Mouse (Mus musculus) forebrain, embryonic 12.5 days (tissue): ENCODE measurements around the gene Dennd2a. TPM values are rescaled to one million over a fixed set of nuclear protein-coding genes. Genes with fewer than 3 reads are reported as not detected.
A peak's percentile ranks its signal among the peaks of the same experiment; 100 is the strongest.

Source experiments
- ATAC-seq: fragments of 200-750 bp; cut with Nextera tagmentation; 2 replicates; pipeline ENCODE4 v1.8.0; 2017; ENCODE audit warnings: moderate TSS enrichment; ENCODE audit not compliant: low FRiP score
- H3K27ac ChIP-seq: fragments of 300-500 bp; sonication (generic); 2 replicates; pipeline ENCODE4 v1.5.1; 2016; ENCODE audit warnings: mild to moderate bottlenecking
- H3K27me3 ChIP-seq: fragments of 300-500 bp; sonication (generic); 2 replicates; pipeline ENCODE4 v1.6.1; 2016; ENCODE audit warnings: mild to moderate bottlenecking
- H3K36me3 ChIP-seq: fragments of 300-500 bp; sonication (generic); replicated peaks from 2 replicates; pipeline ENCODE4 v1.6.1; 2016; ENCODE audit warnings: mild to moderate bottlenecking
- H3K4me1 ChIP-seq: fragments of 300-500 bp; sonication (generic); 2 replicates; pipeline ENCODE4 v1.6.1; 2016
- H3K4me2 ChIP-seq: fragments of 300-500 bp; sonication (generic); 2 replicates; pipeline ENCODE4 v1.6.1; 2016; ENCODE audit warnings: mild to moderate bottlenecking, moderate library complexity
- H3K4me3 ChIP-seq: fragments of 300-500 bp; sonication (generic); replicated peaks from 2 replicates; pipeline ENCODE4 v1.5.1; 2016; ENCODE audit warnings: mild to moderate bottlenecking
- H3K9ac ChIP-seq: fragments of 300-500 bp; sonication (generic); 2 replicates; pipeline ENCODE4 v1.6.1; 2016; ENCODE audit warnings: mild to moderate bottlenecking
- H3K9me3 ChIP-seq: fragments of 300-500 bp; sonication (generic); 2 replicates; pipeline ENCODE4 v1.6.1; 2016
- WGBS: fragments of 180-500 bp; shearing (Covaris S2); methylation state at CpG from one replicate; pipeline ENCODE4 v1.1.7; 2016; 5-methylcytosine and 5-hydroxymethylcytosine counted together
- polyA plus RNA-seq: library from polyadenylated mRNA; unstranded; fragments of >200 nt; fragmentation: Nextera tagmentation; extraction: Ambion mirVana; gene quantifications from 2 replicates; pipeline ENCODE4 v1.2.1, GENCODE M21; 2016

Dennd2a gene
- 37.6 and 39.3 TPM in 2 replicates for polyA plus RNA-seq

GRCm38 (mm10) chr6:39557723-39558261 lies at the start of gene Dennd2a:
Gene Dennd2a (minus strand): TSS chr6:39557867.
- Histone ChIP-seq H3K36me3 (peaks cover 6% of the 10 kb centered on the region; the same call in 1 of the 2 replicates), H3K4me1 (peaks cover 53% of the 10 kb centered on the region), H3K27me3 (no peaks in the 10 kb centered on the region), H3K4me2 (peak within 1 kb of the TSS; percentile 69), H3K9me3 (no peaks in the 10 kb centered on the region), H3K27ac (peak within 1 kb of the TSS; percentile 95), H3K4me3 (peak within 1 kb of the TSS; percentile 91), H3K9ac (peak within 1 kb of the TSS; percentile 96)
- peak; percentile 96 for ATAC-seq
- 0% methylated on average over 35 of the region's 50 CpGs for WGBS

GRCm38 (mm10) chr6:39607365-39607764 lies 49.7 kb upstream of the Dennd2a start:
- 75% methylated on average over 5 of the region's 5 CpGs for WGBS
- no peak for ATAC-seq
- H3K27ac ChIP-seq = no peak overlapping the region
- H3K36me3 ChIP-seq = peaks cover 11% of the 10 kb centered on the region; the same call in 1 of the 2 replicates
- no peak overlapping the region for H3K4me2 ChIP-seq
- no peaks in the 10 kb centered on the region for H3K4me1 ChIP-seq
- H3K9me3 ChIP-seq = no peaks in the 10 kb centered on the region
- no peaks in the 10 kb centered on the region for H3K27me3 ChIP-seq
- no peak overlapping the region for H3K4me3 ChIP-seq
- no peak overlapping the region for H3K9ac ChIP-seq

- no peak overlapping the region for H3K4me2 ChIP-seq
- H3K9me3 ChIP-seq = no peaks in the 10 kb centered on the region
- 86% methylated on average over 3 of the region's 3 CpGs for WGBS
- no peaks in the 10 kb centered on the region for H3K27me3 ChIP-seq
- no peak for ATAC-seq
- peaks cover 13% of the 10 kb centered on the region for H3K36me3 ChIP-seq
- H3K4me3 ChIP-seq = no peak overlapping the region
- no peak overlapping the region for H3K27ac ChIP-seq
- no peaks in the 10 kb centered on the region for H3K4me1 ChIP-seq
- no peak overlapping the region for H3K9ac ChIP-seq
Measured at GRCm38 (mm10) chr6:39606862-39607261, 49.2 kb upstream of the Dennd2a start.

- H3K9me3 ChIP-seq = no peaks in the 10 kb centered on the region
- H3K27me3 ChIP-seq = no peaks in the 10 kb centered on the region
Measured at GRCm38 (mm10) chr6:39606056-39606455, 48.4 kb upstream of the Dennd2a start.

GRCm38 (mm10) chr6:39604565-39604964 lies 46.9 kb upstream of the Dennd2a start:
- no peaks in the 10 kb centered on the region for H3K4me1 ChIP-seq
- H3K9me3 ChIP-seq = no peaks in the 10 kb centered on the region
- H3K27me3 ChIP-seq = no peaks in the 10 kb centered on the region
- no peak overlapping the region for H3K9ac ChIP-seq
- H3K4me2 ChIP-seq = no peak overlapping the region
- H3K36me3 ChIP-seq = peaks cover 23% of the 10 kb centered on the region
- 89% methylated on average over 5 of the region's 5 CpGs for WGBS
- no peak overlapping the region for H3K4me3 ChIP-seq
- H3K27ac ChIP-seq = no peak overlapping the region
- ATAC-seq = no peak

More at GRCm38 (mm10) chr6:39606056-39606455, 48.4 kb upstream of the Dennd2a start:
- Histone ChIP-seq H3K9ac (no peak overlapping the region), H3K36me3 (peaks cover 14% of the 10 kb centered on the region), H3K4me3 (no peak overlapping the region), H3K27ac (no peak overlapping the region), H3K4me2 (no peak overlapping the region), H3K4me1 (no peaks in the 10 kb centered on the region)
- WGBS = 94% methylated on average over 6 of the region's 6 CpGs
- no peak for ATAC-seq

- WGBS = 88% methylated on average over 3 of the region's 3 CpGs
- peaks cover 38% of the 10 kb centered on the region for H3K36me3 ChIP-seq
- no peak for ATAC-seq
Measured at GRCm38 (mm10) chr6:39601828-39602227, 44.2 kb upstream of the Dennd2a start.

GRCm38 (mm10) chr6:39600851-39601250 lies 43.2 kb upstream of the Dennd2a start:
- Histone ChIP-seq H3K4me3 (no peak overlapping the region), H3K4me1 (no peaks in the 10 kb centered on the region), H3K9me3 (no peaks in the 10 kb centered on the region), H3K4me2 (no peak overlapping the region), H3K36me3 (peaks cover 38% of the 10 kb centered on the region), H3K9ac (no peak overlapping the region), H3K27ac (no peak overlapping the region), H3K27me3 (no peaks in the 10 kb centered on the region)
- no peak for ATAC-seq
- WGBS = 94% methylated on average over 3 of the region's 3 CpGs

More at GRCm38 (mm10) chr6:39601828-39602227, 44.2 kb upstream of the Dennd2a start:
- H3K4me2 ChIP-seq = no peak overlapping the region
- no peak overlapping the region for H3K4me3 ChIP-seq
- H3K9me3 ChIP-seq = no peaks in the 10 kb centered on the region
- no peak overlapping the region for H3K9ac ChIP-seq
- no peaks in the 10 kb centered on the region for H3K4me1 ChIP-seq
- H3K27me3 ChIP-seq = no peaks in the 10 kb centered on the region
- H3K27ac ChIP-seq = no peak overlapping the region

GRCm38 (mm10) chr6:39592401-39593214 lies 34.9 kb upstream of the Dennd2a start, which contains the start of gene Ndufb2:
Gene Ndufb2 (plus strand): TSS chr6:39592574.
- Histone ChIP-seq H3K9ac (peak within 1 kb of the TSS; percentile 76), H3K4me1 (peaks cover 17% of the 10 kb centered on the region), H3K9me3 (no peaks in the 10 kb centered on the region), H3K36me3 (peaks cover 16% of the 10 kb centered on the region; the same call in 1 of the 2 replicates), H3K4me2 (peak within 1 kb of the TSS; percentile 76), H3K4me3 (peak within 1 kb of the TSS; percentile 79), H3K27ac (peak within 1 kb of the TSS; percentile 84), H3K27me3 (no peaks in the 10 kb centered on the region)
- peak; percentile 98 for ATAC-seq
- WGBS = under 1% methylated on average over 56 of the region's 56 CpGs

- WGBS = 90% methylated on average over 4 of the region's 4 CpGs
- ATAC-seq = no peak
- peaks cover 17% of the 10 kb centered on the region for H3K4me1 ChIP-seq
Measured at GRCm38 (mm10) chr6:39591481-39591880, 33.8 kb upstream of the Dennd2a start.

GRCm38 (mm10) chr6:39585517-39585916 lies 27.9 kb upstream of the Dennd2a start, which contains the start of gene Gm42420:
Gene Gm42420 (plus strand): TSS chr6:39585753.
- no peak for ATAC-seq
- WGBS = 95% methylated on average over 6 of the region's 6 CpGs
- no peaks in the 10 kb centered on the region for H3K9me3 ChIP-seq

More at GRCm38 (mm10) chr6:39591481-39591880, 33.8 kb upstream of the Dennd2a start:
- no peak overlapping the region for H3K4me2 ChIP-seq
- no peak overlapping the region for H3K27ac ChIP-seq
- H3K4me3 ChIP-seq = no peak overlapping the region; the same call in 1 of the 2 replicates
- peaks cover 21% of the 10 kb centered on the region; the same call in 1 of the 2 replicates for H3K36me3 ChIP-seq
- H3K27me3 ChIP-seq = no peaks in the 10 kb centered on the region
- no peaks in the 10 kb centered on the region for H3K9me3 ChIP-seq
- no peak overlapping the region for H3K9ac ChIP-seq

GRCm38 (mm10) chr6:39581087-39581784 lies 23.6 kb upstream of the Dennd2a start:
- 88% methylated on average over 7 of the region's 7 CpGs for WGBS
- Histone ChIP-seq H3K27ac (no peak overlapping the region), H3K36me3 (peaks cover 65% of the 10 kb centered on the region), H3K4me3 (no peak overlapping the region), H3K9ac (no peak overlapping the region), H3K4me2 (no peak overlapping the region), H3K4me1 (no peaks in the 10 kb centered on the region), H3K27me3 (no peaks in the 10 kb centered on the region), H3K9me3 (no peaks in the 10 kb centered on the region)
- no peak for ATAC-seq

More at GRCm38 (mm10) chr6:39585517-39585916, 27.9 kb upstream of the Dennd2a start, which contains the start of gene Gm42420:
- Histone ChIP-seq H3K27me3 (no peaks in the 10 kb centered on the region), H3K4me3 (no peak within 1 kb of the TSS), H3K36me3 (peaks cover 69% of the 10 kb centered on the region), H3K27ac (no peak within 1 kb of the TSS), H3K4me2 (no peak within 1 kb of the TSS), H3K4me1 (no peaks in the 10 kb centered on the region), H3K9ac (no peak within 1 kb of the TSS)

GRCm38 (mm10) chr6:39580558-39580957 lies 22.9 kb upstream of the Dennd2a start:
- peaks cover 58% of the 10 kb centered on the region for H3K36me3 ChIP-seq
- no peaks in the 10 kb centered on the region for H3K4me1 ChIP-seq
- no peak overlapping the region for H3K4me2 ChIP-seq
- H3K9ac ChIP-seq = no peak overlapping the region
- no peak overlapping the region for H3K4me3 ChIP-seq
- H3K9me3 ChIP-seq = no peaks in the 10 kb centered on the region
- no peaks in the 10 kb centered on the region for H3K27me3 ChIP-seq
- WGBS = 81% methylated on average over 2 of the region's 2 CpGs
- ATAC-seq = no peak
- no peak overlapping the region for H3K27ac ChIP-seq
